Mouse (Mus musculus) MEL (cell line): ENCODE results near the gene Vmn1r191. TPM values are rescaled to one million over a fixed set of nuclear protein-coding genes. Genes with fewer than 3 reads are reported as not detected.
"Not testable (repeated sequence)": the region's sequence is repeated elsewhere in the genome, so short reads cannot be mapped to it uniquely, and the experiment has no call there.

Experiments used
- DNase-seq: peaks from one replicate; pipeline ENCODE4 v3.0.0; 2011; ENCODE audit warnings: low read depth, low spot score
- H3K27ac ChIP-seq: 2 replicates; pipeline ENCODE4 v1.5.1; 2012; ENCODE audit warnings: low read depth, mild to moderate bottlenecking, control low read depth, low read length, moderate library complexity; ENCODE audit not compliant: control insufficient read depth
- H3K27me3 ChIP-seq, 2 experiments: fragments of 150-350 bp in 1 of 2; sonication (generic) in 1 of 2; 2 replicates each; pipeline ENCODE4 v1.6.1; 2012; ENCODE audit warnings: low read length in 2 of 2, mild to moderate bottlenecking in 2 of 2, improper control_type of control experiment in 1 of 2, moderate library complexity in 1 of 2; ENCODE audit not compliant: insufficient read depth in 2 of 2, control insufficient read depth in 1 of 2
- H3K36me3 ChIP-seq, 2 experiments: 2 replicates each; pipeline ENCODE4 v1.6.1; 2012 to 2014; ENCODE audit warnings: low read length in 2 of 2, improper control_type of control experiment in 1 of 2, inconsistent platforms in 1 of 2, mild to moderate bottlenecking in 1 of 2; ENCODE audit not compliant: insufficient read depth in 2 of 2, control insufficient read depth in 1 of 2
- H3K4me1 ChIP-seq, 2 experiments: fragments of 150-350 bp in 1 of 2; sonication (generic) in 1 of 2; 2 replicates each; pipeline ENCODE4 v1.6.1; 2012; ENCODE audit warnings: low read length in 2 of 2, improper control_type of control experiment in 1 of 2, mild to moderate bottlenecking in 1 of 2; ENCODE audit not compliant: insufficient read depth in 2 of 2, control insufficient read depth in 1 of 2
- H3K4me3 ChIP-seq, 2 experiments: fragments of 150-350 bp in 1 of 2; sonication (generic) in 1 of 2; 2 replicates each; pipeline ENCODE4 v1.5.1; 2012; ENCODE audit warnings: low read depth in 2 of 2, low read length in 2 of 2, mild to moderate bottlenecking in 2 of 2, moderate library complexity in 2 of 2, control low read depth in 1 of 2, improper control_type of control experiment in 1 of 2; ENCODE audit not compliant: control insufficient read depth in 1 of 2, insufficient read depth in 1 of 2
- H3K79me2 ChIP-seq: 2 replicates; pipeline ENCODE4 v1.6.1; 2012; ENCODE audit warnings: mild to moderate bottlenecking, low read length, moderate library complexity; ENCODE audit not compliant: control insufficient read depth, poor library complexity, insufficient read depth
- H3K9ac ChIP-seq: 2 replicates; pipeline ENCODE4 v1.6.1; 2012; ENCODE audit warnings: low read depth, mild to moderate bottlenecking, control low read depth, low read length, moderate library complexity; ENCODE audit not compliant: control insufficient read depth, poor library complexity, severe bottlenecking
- H3K9me3 ChIP-seq: fragments of 150-350 bp; sonication (generic); replicated peaks from 2 replicates; pipeline ENCODE4 v1.6.1; 2012; ENCODE audit warnings: mild to moderate bottlenecking, low read length, improper control_type of control experiment, moderate library complexity; ENCODE audit not compliant: insufficient read depth
- CTCF ChIP-seq, 3 experiments: IDR thresholded peaks in 2 of 3; conservative IDR thresholded peaks in 1 of 3; 2 replicates each; pipeline ENCODE4 v1.5.1; 2011 to 2012; ENCODE audit warnings: low read length in 3 of 3, low read depth in 2 of 3, mild to moderate bottlenecking in 2 of 3, improper control_type of control experiment in 1 of 3, inconsistent platforms in 1 of 3, mixed read lengths in 1 of 3, moderate library complexity in 1 of 3; ENCODE audit not compliant: control insufficient read depth in 1 of 3, insufficient read depth in 1 of 3, poor library complexity in 1 of 3, severe bottlenecking in 1 of 3
- E2F4 ChIP-seq: IDR thresholded peaks from 2 replicates; pipeline ENCODE4 v1.6.1; 2011; ENCODE audit warnings: low read depth, low read length, improper control_type of control experiment, borderline replicate concordance
- GATA1 ChIP-seq: IDR thresholded peaks from 2 replicates; pipeline ENCODE4 v1.6.1; 2011; ENCODE audit warnings: low read depth, low read length, improper control_type of control experiment
- KAT2A ChIP-seq: conservative IDR thresholded peaks from 2 replicates; pipeline ENCODE4 v1.6.1; 2012; ENCODE audit warnings: low read depth, low read length, improper control_type of control experiment, inconsistent platforms
- MAX ChIP-seq: IDR thresholded peaks from 2 replicates; pipeline ENCODE4 v1.6.1; 2011; ENCODE audit warnings: low read length, improper control_type of control experiment
- POLR2A ChIP-seq, 2 experiments: IDR thresholded peaks; 2 replicates each; pipeline ENCODE4 v1.6.1; 2011 to 2012; ENCODE audit warnings: low read length in 2 of 2, mild to moderate bottlenecking in 2 of 2, control low read depth in 1 of 2, improper control_type of control experiment in 1 of 2, low read depth in 1 of 2, moderate library complexity in 1 of 2; ENCODE audit not compliant: control insufficient read depth in 1 of 2, insufficient read depth in 1 of 2, poor library complexity in 1 of 2
- RAD21 ChIP-seq: IDR thresholded peaks from 2 replicates; pipeline ENCODE4 v1.6.1; 2011; ENCODE audit warnings: mild to moderate bottlenecking, low read depth, low read length, improper control_type of control experiment
- SMC3 ChIP-seq: IDR thresholded peaks from 2 replicates; pipeline ENCODE4 v1.6.1; 2011; ENCODE audit warnings: low read depth, low read length, improper control_type of control experiment
- TAL1 ChIP-seq: IDR thresholded peaks from 2 replicates; pipeline ENCODE4 v1.6.1; 2012; ENCODE audit warnings: mild to moderate bottlenecking, inconsistent platforms, low read length, moderate library complexity, mixed read lengths
- TCF12 ChIP-seq: IDR thresholded peaks from 2 replicates; pipeline ENCODE4 v1.6.1; 2014; ENCODE audit warnings: low read depth, mild to moderate bottlenecking, inconsistent platforms, low read length, improper control_type of control experiment, moderate library complexity
- UBTF ChIP-seq: IDR thresholded peaks from 2 replicates; pipeline ENCODE4 v1.6.1; 2012; ENCODE audit warnings: low read depth, mild to moderate bottlenecking, inconsistent platforms, low read length, improper control_type of control experiment, moderate library complexity, borderline replicate concordance; ENCODE audit not compliant: insufficient read depth
- USF1 ChIP-seq: IDR thresholded peaks from 2 replicates; pipeline ENCODE4 v1.6.1; 2014; ENCODE audit warnings: low read depth, mild to moderate bottlenecking, inconsistent platforms, low read length, improper control_type of control experiment, moderate library complexity
- ZKSCAN1 ChIP-seq: IDR thresholded peaks from 2 replicates; pipeline ENCODE4 v1.6.1; 2012; ENCODE audit warnings: low read depth, mild to moderate bottlenecking, inconsistent platforms, low read length, improper control_type of control experiment, moderate library complexity
- polyA plus RNA-seq, 2 experiments: library from polyadenylated mRNA; stranded (reverse) in 1 of 2; unstranded in 1 of 2; fragments of >175 nt in 1 of 2; fragments of >200 nt in 1 of 2; gene quantifications; 2 replicates each; pipeline versions ENCODE4 v1.2.1 to v1.2.4; 2012; ENCODE audit warnings: low replicate concordance in 2 of 2, low read depth in 1 of 2; ENCODE audit not compliant: insufficient read length in 2 of 2, insufficient read depth in 1 of 2, missing spikeins in 1 of 2
- total RNA-seq: library from RNA; depleted of rRNA; stranded (reverse); fragments of 300-350 nt; gene quantifications from 2 replicates; pipeline ENCODE4 v1.2.3, GENCODE M21; 2012

The Vmn1r191 gene
- total and polyA plus RNA-seq, 3 experiments, result not detected

- no peaks in the 10 kb centered on the region for H3K27me3 ChIP-seq
- no peaks in the 10 kb centered on the region for H3K36me3 ChIP-seq
- no peaks in the 10 kb centered on the region for H3K79me2 ChIP-seq
- DNase-seq, result no peak
- H3K27ac ChIP-seq, result no peak overlapping the region
- no peaks in the 10 kb centered on the region for H3K9me3 ChIP-seq
- H3K4me1 ChIP-seq, result no peaks in the 10 kb centered on the region
- TF ChIP-seq TCF12 (no peak), ZKSCAN1 (no peak), RAD21 (no peak), TAL1 (no peak), GATA1 (no peak), CTCF (IDR thresholded peaks at IDR 0.05 in 2 of 3, conservative IDR thresholded peaks at IDR 0.05 in 1 of 3; ENCODE audit: control insufficient read depth in 1 of 3, insufficient read depth in 1 of 3, low read depth in 2 of 3, low read length in 3 of 3, poor library complexity in 1 of 3, severe bottlenecking in 1 of 3) (no peak), USF1 (no peak), SMC3 (no peak), KAT2A (no peak), MAX (no peak)
- TF ChIP-seq, all 39 proteins: peak for 0
- H3K9ac ChIP-seq, result no peak overlapping the region
- H3K4me3 ChIP-seq, result no peak overlapping the region
Observed at GRCm38 (mm10) chr13:22190385-22190784, 6.6 kb upstream of the Vmn1r191 start.

- TF ChIP-seq KAT2A (no peak), POLR2A (IDR thresholded peaks at IDR 0.05; ENCODE audit: control insufficient read depth in 1 of 2, insufficient read depth in 1 of 2, low read depth in 1 of 2, low read length in 2 of 2, poor library complexity in 1 of 2) (no peak), USF1 (no peak), GATA1 (no peak)
- no peaks in the 10 kb centered on the region for H3K4me1 ChIP-seq
- H3K27me3 ChIP-seq, result no peaks in the 10 kb centered on the region
- DNase-seq, result no peak
- no peaks in the 10 kb centered on the region for H3K79me2 ChIP-seq
- no peaks in the 10 kb centered on the region for H3K9me3 ChIP-seq
- no peak overlapping the region for H3K9ac ChIP-seq
- H3K4me3 ChIP-seq, result no peak overlapping the region
- no peaks in the 10 kb centered on the region for H3K36me3 ChIP-seq
- H3K27ac ChIP-seq, result no peak overlapping the region
Observed at GRCm38 (mm10) chr13:22189313-22189712, 5.5 kb upstream of the Vmn1r191 start.

- no peak overlapping the region for H3K27ac ChIP-seq
- no peak for DNase-seq
- TF ChIP-seq E2F4, result no peak
- no peak for TF ChIP-seq UBTF
- H3K36me3 ChIP-seq, result no peaks in the 10 kb centered on the region
- no peaks in the 10 kb centered on the region for H3K79me2 ChIP-seq
- no peaks in the 10 kb centered on the region for H3K4me1 ChIP-seq
- no peak overlapping the region for H3K9ac ChIP-seq
- no peaks in the 10 kb centered on the region for H3K27me3 ChIP-seq
- H3K4me3 ChIP-seq, result no peak overlapping the region
- no peaks in the 10 kb centered on the region for H3K9me3 ChIP-seq
Observed at GRCm38 (mm10) chr13:22168416-22168815, 15.4 kb downstream of the Vmn1r191 start.

- H3K27ac ChIP-seq, DNase-seq, H3K79me2 ChIP-seq, H3K4me1 ChIP-seq, H3K9ac ChIP-seq, H3K4me3 ChIP-seq, H3K36me3 ChIP-seq, H3K9me3 ChIP-seq, H3K27me3 ChIP-seq: not testable (repeated sequence)
Observed at GRCm38 (mm10) chr13:22136495-22137293, 47.1 kb downstream of the Vmn1r191 start.
